Mouse (Mus musculus): Measurements from ENCODE around the gene Olfr1510. TPM values are rescaled to one million over a fixed set of nuclear protein-coding genes. Genes with fewer than 3 reads are reported as not detected.
"Not testable (repeated sequence)": the region's sequence is repeated elsewhere in the genome, so short reads cannot be mapped to it uniquely, and the experiment has no call there.

The Olfr1510 gene
- total RNA-seq (2014; rRNA removed) (not detected in 2 replicates), polyA plus RNA-seq (2012; rRNA removed) (not detected in 2 replicates)

DNA sequence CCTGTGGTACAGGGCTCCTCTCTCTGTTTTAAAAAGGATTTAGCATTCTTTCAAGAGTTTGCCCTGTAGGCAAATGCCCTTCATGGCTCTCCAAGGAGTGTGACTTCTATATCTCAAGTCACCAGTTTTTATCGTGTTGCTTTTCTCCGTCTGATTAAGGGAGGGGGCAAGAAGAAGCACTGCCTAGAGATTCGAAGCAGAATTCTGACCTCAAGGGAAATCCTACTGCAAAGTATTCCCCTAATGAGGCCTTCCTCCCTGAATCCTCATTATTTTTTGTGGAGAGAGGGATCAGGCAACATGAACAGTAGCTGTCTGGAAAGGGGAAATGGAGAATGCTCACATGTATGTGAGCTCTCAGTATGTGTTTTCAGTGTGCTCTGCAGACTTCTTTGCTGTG is at the start of gene Olfr1510:
Olfr1510 (minus strand) TSS at position 101 of the 400 bp plus-strand sequence.
- H3K9ac ChIP-seq (ENCODE audit: low read depth, low read length), result no peak within 1 kb of the TSS
- no peaks in the 10 kb centered on the region for H3K79me2 ChIP-seq (ENCODE audit: control insufficient read depth, insufficient read depth, low read length)
- no peak for DNase-seq (ENCODE audit: extremely low read depth, low read depth, low spot score)
- no peaks in the 10 kb centered on the region for H3K36me3 ChIP-seq (ENCODE audit: control insufficient read depth, insufficient read depth, low read length)
- WGBS, result 82% methylated on average over 3 of the region's 3 CpGs
- H3K27me3 ChIP-seq (ENCODE audit: control insufficient read depth, insufficient read depth, low read length), result no peaks in the 10 kb centered on the region; the same call in 1 of the 2 replicates
- TF ChIP-seq CTCF (IDR thresholded peaks at IDR 0.05; ENCODE audit: low read depth, low read length) (no peak), POLR2A (IDR thresholded peaks at IDR 0.05; ENCODE audit: extremely low read depth, insufficient read depth, low read length) (no peak)
- H3K4me1 ChIP-seq (ENCODE audit: control insufficient read depth, insufficient read depth, low read length), result no peaks in the 10 kb centered on the region
- H3K27ac ChIP-seq (replicated peaks; ENCODE audit: insufficient read depth, low read depth, low read length), result no peak within 1 kb of the TSS
- no peak within 1 kb of the TSS for H3K4me3 ChIP-seq (ENCODE audit: insufficient read depth, low read depth, low read length)

DNA sequence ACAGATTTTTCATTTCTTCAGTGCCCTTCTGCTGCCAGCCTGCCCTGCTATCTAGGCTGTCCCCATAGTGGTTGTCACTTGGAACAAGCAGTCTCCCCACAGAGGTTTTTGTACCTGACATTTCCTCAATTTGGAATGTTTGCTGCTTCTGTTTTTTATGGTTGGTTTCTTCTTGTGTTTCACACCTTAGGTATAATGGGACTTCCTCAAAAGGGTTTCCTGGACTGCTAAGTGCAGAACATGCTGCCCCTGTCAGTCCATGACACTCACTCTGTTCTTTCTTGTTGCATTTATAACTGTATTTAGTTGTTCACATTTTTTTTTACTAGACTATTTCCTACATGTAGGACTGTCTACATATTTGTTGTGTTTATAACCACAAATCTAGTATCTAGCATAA is 47.8 kb upstream of the Olfr1510 start:
- Histone ChIP-seq H3K4me3 (ENCODE audit: insufficient read depth, low read depth, low read length) (no peak overlapping the region), H3K27ac (replicated peaks; ENCODE audit: insufficient read depth, low read depth, low read length) (no peak overlapping the region), H3K9ac (ENCODE audit: low read depth, low read length) (no peak overlapping the region), H3K79me2 (ENCODE audit: control insufficient read depth, insufficient read depth, low read length) (no peaks in the 10 kb centered on the region), H3K36me3 (ENCODE audit: control insufficient read depth, insufficient read depth, low read length) (no peaks in the 10 kb centered on the region), H3K27me3 (ENCODE audit: control insufficient read depth, insufficient read depth, low read length) (no peaks in the 10 kb centered on the region), H3K4me1 (ENCODE audit: control insufficient read depth, insufficient read depth, low read length) (no peaks in the 10 kb centered on the region)
- no peak for TF ChIP-seq CTCF (IDR thresholded peaks at IDR 0.05; ENCODE audit: low read depth, low read length)
- TF ChIP-seq POLR2A (IDR thresholded peaks at IDR 0.05; ENCODE audit: extremely low read depth, insufficient read depth, low read length), result no peak
- DNase-seq (ENCODE audit: extremely low read depth, low read depth, low spot score), result no peak

DNA sequence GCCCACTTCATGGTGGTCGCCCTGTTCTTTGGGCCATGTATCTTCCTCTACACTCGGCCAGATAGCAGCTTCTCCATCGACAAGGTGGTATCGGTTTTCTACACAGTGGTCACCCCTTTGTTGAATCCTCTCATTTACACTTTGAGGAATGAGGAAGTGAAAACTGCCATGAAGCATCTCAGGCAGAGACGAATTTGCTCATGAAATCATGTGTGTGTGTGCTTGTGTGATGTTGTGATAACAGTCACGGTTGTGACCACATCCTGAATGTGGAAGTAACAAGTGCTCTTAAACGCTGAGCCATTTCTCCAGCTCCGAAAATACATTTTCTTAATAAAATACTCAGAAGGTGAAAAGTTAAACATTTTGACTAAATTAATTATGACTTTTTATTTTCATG is 37.0 kb upstream of the Olfr1510 start:
- DNase-seq (ENCODE audit: extremely low read depth, low read depth, low spot score), result no peak
- H3K27ac ChIP-seq (replicated peaks; ENCODE audit: insufficient read depth, low read depth, low read length), result no peak overlapping the region
- no peak for TF ChIP-seq POLR2A (IDR thresholded peaks at IDR 0.05; ENCODE audit: extremely low read depth, insufficient read depth, low read length)
- TF ChIP-seq CTCF (IDR thresholded peaks at IDR 0.05; ENCODE audit: low read depth, low read length), result no peak

DNA sequence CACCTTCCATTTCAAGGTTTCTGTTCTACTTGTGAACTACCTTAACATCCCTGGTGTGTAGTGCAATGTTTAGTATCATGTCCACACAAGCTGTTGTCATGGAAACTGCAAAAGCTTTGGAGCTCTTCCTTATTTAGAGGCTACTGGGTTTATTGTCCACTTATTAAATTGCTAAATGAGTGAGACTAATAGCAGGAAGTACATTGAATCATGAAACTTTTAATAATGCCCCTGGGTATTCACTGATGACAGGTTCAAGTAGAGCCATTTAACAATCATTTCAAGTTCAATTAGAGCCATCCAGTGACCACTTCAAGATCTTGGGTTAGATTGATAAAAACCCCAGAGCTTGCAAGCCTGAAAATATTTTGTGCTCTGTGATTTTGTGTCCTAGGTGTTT is 28.5 kb upstream of the Olfr1510 start, which contains the start of gene Olfr1509:
Olfr1509 (plus strand) TSS at position 301 of the 400 bp plus-strand sequence.
- H3K27ac ChIP-seq (replicated peaks; ENCODE audit: insufficient read depth, low read depth, low read length), result no peak within 1 kb of the TSS
- no peaks in the 10 kb centered on the region for H3K27me3 ChIP-seq (ENCODE audit: control insufficient read depth, insufficient read depth, low read length)
- H3K4me1 ChIP-seq (ENCODE audit: control insufficient read depth, insufficient read depth, low read length), result no peaks in the 10 kb centered on the region
- no peak within 1 kb of the TSS for H3K9ac ChIP-seq (ENCODE audit: low read depth, low read length)
- no peaks in the 10 kb centered on the region for H3K79me2 ChIP-seq (ENCODE audit: control insufficient read depth, insufficient read depth, low read length)
- H3K36me3 ChIP-seq (ENCODE audit: control insufficient read depth, insufficient read depth, low read length), result no peaks in the 10 kb centered on the region
- no peak for DNase-seq (ENCODE audit: extremely low read depth, low read depth, low spot score)
- H3K4me3 ChIP-seq (ENCODE audit: insufficient read depth, low read depth, low read length), result no peak within 1 kb of the TSS
- no peak for TF ChIP-seq CTCF (IDR thresholded peaks at IDR 0.05; ENCODE audit: low read depth, low read length)

More for the DNA sequence above, 37.0 kb upstream of the Olfr1510 start:
- H3K27me3 ChIP-seq (ENCODE audit: control insufficient read depth, insufficient read depth, low read length), result no peaks in the 10 kb centered on the region
- whole genome bisulfite sequencing, result 82% methylated on average over 8 of the region's 8 CpGs
- H3K4me3 ChIP-seq (ENCODE audit: insufficient read depth, low read depth, low read length), result no peak overlapping the region
- no peaks in the 10 kb centered on the region for H3K4me1 ChIP-seq (ENCODE audit: control insufficient read depth, insufficient read depth, low read length)
- no peaks in the 10 kb centered on the region for H3K79me2 ChIP-seq (ENCODE audit: control insufficient read depth, insufficient read depth, low read length)
- no peaks in the 10 kb centered on the region for H3K36me3 ChIP-seq (ENCODE audit: control insufficient read depth, insufficient read depth, low read length)
- no peak overlapping the region for H3K9ac ChIP-seq (ENCODE audit: low read depth, low read length)

DNA sequence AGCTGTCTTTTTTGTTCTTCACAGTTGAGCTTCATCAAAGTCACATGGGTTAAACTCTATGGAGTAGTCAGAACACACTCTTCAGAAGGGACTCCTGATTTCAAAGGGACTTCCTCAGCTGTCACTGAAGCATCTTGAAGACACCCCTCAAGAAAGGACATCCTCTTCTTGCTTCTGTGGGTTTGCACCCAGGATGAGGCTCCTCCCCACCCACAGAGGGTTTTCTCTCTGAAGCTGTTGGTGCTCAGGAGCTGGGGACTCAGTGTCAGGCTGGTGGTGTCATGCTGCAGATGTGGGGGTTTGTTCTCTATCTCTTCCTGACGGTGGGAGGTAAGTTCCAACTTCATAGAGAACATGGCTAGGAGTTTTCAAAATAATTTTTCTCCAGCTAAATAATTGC is 13.5 kb upstream of the Olfr1510 start:
- Histone ChIP-seq H3K79me2 (ENCODE audit: control insufficient read depth, insufficient read depth, low read length) (no peaks in the 10 kb centered on the region), H3K9ac (ENCODE audit: low read depth, low read length) (no peak overlapping the region), H3K27ac (replicated peaks; ENCODE audit: insufficient read depth, low read depth, low read length) (no peak overlapping the region), H3K4me3 (ENCODE audit: insufficient read depth, low read depth, low read length) (no peak overlapping the region), H3K4me1 (ENCODE audit: control insufficient read depth, insufficient read depth, low read length) (no peaks in the 10 kb centered on the region), H3K27me3 (ENCODE audit: control insufficient read depth, insufficient read depth, low read length) (no peaks in the 10 kb centered on the region), H3K36me3 (ENCODE audit: control insufficient read depth, insufficient read depth, low read length) (no peaks in the 10 kb centered on the region)
- TF ChIP-seq CTCF (IDR thresholded peaks at IDR 0.05; ENCODE audit: low read depth, low read length) (no peak), POLR2A (IDR thresholded peaks at IDR 0.05; ENCODE audit: extremely low read depth, insufficient read depth, low read length) (no peak)
- no peak for DNase-seq (ENCODE audit: extremely low read depth, low read depth, low spot score)
- WGBS, result 82% methylated on average over 1 of the region's 1 CpGs

DNA sequence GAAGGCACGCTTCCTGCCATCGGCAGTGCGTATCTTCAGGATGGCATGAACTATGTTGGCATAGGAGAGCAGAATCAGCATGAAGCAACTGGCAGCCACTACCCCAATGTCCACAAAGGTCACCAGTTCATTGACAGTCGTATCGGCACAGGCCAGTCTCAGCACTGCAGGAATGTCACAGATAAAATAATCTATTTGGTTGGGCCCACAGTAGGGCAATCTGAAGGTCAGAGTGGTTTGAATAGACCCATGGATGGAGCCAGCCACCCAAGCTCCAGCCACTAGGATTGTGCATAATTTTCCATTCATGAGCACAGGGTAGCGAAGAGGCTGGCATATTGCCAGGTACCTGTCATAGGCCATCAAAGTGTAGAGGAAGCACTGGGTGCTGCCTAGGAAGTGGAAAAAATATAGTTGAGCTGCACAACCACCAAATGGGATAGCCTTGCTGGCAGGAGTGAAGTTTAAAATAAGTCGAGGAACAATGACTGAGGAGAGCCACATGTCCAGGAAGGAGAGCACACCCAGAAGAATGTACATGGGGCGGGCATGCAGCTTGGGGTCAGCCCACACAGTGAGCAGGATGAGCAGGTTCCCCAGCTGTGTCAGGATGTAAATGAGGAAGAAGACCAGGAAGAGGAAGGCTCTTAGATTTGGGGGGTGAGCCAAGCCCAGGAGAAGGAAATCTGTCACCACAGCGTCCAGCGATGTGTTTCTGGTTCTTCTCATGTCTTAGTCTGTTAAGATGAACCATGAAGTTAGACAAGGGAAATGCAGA is 3.8 kb downstream of the Olfr1510 start:
- not testable (repeated sequence) for H3K4me1 ChIP-seq (ENCODE audit: control insufficient read depth, insufficient read depth, low read length); H3K79me2 ChIP-seq (ENCODE audit: control insufficient read depth, insufficient read depth, low read length); H3K36me3 ChIP-seq (ENCODE audit: control insufficient read depth, insufficient read depth, low read length); DNase-seq (ENCODE audit: extremely low read depth, low read depth, low spot score); H3K9ac ChIP-seq (ENCODE audit: low read depth, low read length); H3K27me3 ChIP-seq (ENCODE audit: control insufficient read depth, insufficient read depth, low read length); H3K4me3 ChIP-seq (ENCODE audit: insufficient read depth, low read depth, low read length); H3K27ac ChIP-seq (replicated peaks; ENCODE audit: insufficient read depth, low read depth, low read length)
- WGBS, result 75% methylated on average over 9 of the region's 10 CpGs
